Mouse (Mus musculus) E14TG2a.4 (cell line): ENCODE data around the gene Vmn2r13.

ENCODE experiments used
- CTCF ChIP-seq: conservative IDR thresholded peaks from 2 replicates; pipeline ENCODE4 v1.5.1; 2014; ENCODE audit warnings: low read length
- POU5F1 ChIP-seq: IDR thresholded peaks from 2 replicates; pipeline ENCODE4 v1.6.1; 2014; ENCODE audit warnings: low read length, borderline replicate concordance

DNA sequence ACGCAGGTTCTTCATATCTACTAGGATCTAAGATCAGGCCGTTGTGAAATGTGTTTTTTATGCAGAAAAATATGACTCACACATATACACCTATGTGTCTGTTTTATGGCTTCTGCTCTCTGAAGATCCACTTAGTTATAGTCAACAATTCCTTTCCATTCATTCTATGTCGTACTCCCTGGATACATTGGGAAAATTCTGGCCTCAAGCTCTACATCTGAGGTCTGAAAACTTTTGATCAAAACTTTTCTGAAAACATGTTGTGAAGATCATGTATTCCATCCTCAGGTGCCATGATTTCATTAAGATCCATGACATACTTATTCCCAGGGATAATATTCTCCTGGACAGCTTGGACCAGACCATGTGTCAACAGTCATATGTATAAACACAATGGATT, 32.6 kb upstream of the Vmn2r13 start, which contains the start of gene Vmn2r14:
- TF ChIP-seq CTCF (no peak), POU5F1 (no peak)
